Mouse (Mus musculus) left cerebral cortex, postnatal 25 days (tissue): ENCODE measurements around the gene Iffo1. TPM values are rescaled to one million over a fixed set of nuclear protein-coding genes. Genes with fewer than 3 reads are reported as not detected.

ENCODE experiments used
- DNase-seq, 2 experiments: peaks; one replicate each; pipeline ENCODE4 v3.0.0; 2022; ENCODE audit warnings: low spot score in 2 of 2, mixed read lengths in 1 of 2
- intact Hi-C: fragments of 180-260 bp; cut with DNase I; formaldehyde crosslinking; loops from one replicate; pipeline ENCODE4 v1.15.1; 2025
- total RNA-seq, 2 experiments: library from RNA; stranded (reverse); gene quantifications; 2 replicates each; pipeline ENCODE4 v1.2.3; 2021

Gene Iffo1
- total RNA-seq = 10 to 100 TPM; 52.7 to 63.0 TPM

DNA sequence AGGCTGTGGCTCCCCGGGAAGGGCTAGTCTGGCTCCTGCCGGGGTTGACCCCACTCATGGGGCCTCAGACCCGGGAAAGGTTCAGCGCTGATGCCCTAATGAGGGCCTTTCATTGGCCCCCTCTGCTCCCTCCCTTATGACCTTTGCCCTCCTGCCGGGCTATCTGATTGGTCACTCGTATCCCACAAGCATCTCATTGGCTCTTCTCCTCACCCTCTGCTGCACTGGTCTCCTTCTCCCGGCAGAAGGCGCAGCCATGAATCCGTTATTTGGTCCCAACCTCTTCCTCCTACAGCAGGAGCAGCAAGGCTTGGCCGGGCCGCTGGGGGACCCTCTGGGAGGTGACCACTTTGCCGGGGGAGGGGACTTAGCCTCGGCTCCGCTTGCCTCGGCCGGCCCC lies at the start of gene Iffo1:
Gene Iffo1 (plus strand): TSS at position 241 of the 400 bp plus-strand sequence.
- intact Hi-C loops = loop anchor here (5.0 kb wide), 2 partner anchors 72 to 127 kb away; partner anchors contain the start of gene Vamp1
- DNase-seq = peak; percentile 92 to 97

DNA sequence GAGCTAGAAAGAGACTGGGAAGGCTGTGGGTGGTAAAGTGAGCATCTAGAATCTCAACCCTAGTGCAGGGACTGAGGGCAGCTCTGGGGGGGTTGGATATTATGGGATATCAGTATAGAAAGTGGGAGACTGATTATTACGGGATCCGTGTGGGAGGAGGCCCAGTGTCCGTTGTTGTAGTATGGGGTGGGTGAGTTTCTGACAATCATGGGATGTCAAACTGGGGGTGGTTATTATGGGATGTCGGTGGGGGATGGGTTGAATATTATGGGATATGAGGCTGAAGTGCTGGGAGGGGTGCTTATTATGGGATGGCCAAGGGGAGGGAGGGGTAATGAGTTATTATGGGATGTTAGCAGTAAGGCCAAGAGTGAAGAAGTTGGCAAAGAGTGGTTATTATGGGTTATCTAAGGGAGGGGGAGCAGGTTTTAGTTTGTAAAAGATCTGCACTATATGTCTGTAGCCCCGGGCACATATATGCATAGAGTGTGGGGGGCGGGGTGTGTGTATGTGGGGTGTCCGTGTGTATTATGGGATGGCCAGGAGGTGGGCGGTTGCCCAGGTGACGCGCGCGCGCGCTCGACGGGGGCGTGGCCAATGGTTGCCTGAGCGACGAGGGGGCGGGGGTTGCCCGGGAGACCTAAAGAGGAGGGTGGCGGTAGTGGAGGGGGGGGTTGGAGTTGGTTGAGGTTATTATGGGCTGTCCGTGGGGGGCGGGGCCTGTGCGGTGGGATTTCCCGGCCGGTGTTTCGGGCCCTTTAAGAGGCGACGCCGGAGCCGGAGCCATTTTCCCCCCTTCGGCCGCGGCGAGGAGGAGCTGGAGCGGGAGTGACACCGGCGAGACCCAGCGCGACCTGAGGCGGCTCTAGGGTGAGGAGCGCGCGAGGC lies 49.4 kb upstream of the Iffo1 start, which contains the start of gene Chd4:
Gene Chd4 (plus strand): TSS at position 591 of the 888 bp plus-strand sequence.
- peak; percentile 92 to 96 for DNase-seq
- intact Hi-C loops = loop anchor here (5.0 kb wide), 1 partner anchor 178 kb away; no protein-coding TSS in a partner anchor

DNA sequence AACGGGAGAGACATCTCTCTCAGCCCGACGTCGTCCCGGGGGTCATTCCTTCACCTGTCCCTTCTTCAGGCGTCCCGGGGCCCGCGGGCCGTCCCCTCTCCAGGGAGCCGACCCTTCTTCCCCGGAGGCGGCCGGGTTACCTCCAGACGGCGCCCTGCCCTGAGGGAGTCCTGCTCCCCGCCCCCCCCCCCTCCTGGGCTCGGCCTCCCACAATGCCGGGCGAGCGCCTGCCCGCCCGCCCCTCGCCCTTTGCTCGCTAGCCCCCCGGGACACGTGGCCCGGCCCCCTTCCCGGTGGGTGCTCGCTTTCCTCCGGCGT lies 48.8 kb upstream of the Iffo1 start:
- intact Hi-C loops = loop anchor here (5.0 kb wide), 1 partner anchor 179 kb away; no protein-coding TSS in a partner anchor
- DNase-seq = no peak

DNA sequence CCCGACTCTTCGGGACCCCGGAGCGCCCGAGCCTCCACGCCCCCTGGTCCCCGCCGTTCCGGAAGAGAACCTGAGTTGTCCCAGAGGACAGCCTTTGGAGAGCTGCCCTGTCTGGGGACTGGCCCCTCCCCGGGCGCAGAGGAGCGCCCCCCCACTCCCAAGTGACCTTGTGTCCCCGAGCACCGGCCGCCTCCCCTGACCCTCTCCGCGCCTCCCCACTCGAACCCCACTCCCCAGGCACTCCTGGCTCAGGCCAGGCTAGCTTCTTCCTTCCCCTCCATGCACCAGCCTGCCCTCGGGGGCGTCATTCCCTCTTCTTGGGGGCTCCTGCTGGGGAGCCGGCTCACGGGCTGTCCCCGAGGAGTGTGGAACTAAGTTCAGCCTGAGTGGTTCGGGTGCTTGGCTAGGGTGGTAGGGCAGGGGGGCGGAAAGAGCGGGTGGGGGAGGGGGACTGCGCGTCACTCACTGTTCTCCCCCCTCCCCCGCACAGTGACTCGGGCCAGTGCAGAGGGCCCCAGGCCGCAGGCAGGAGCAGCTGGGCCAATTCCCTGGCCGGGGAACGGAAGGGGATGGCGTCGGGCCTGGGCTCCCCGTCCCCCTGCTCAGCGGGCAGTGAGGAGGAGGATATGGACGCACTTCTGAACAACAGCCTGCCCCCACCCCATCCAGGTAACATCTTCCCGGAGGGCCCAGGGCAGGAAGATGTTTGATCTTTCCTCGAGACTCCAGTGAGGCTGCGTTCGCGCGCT lies 48.3 kb upstream of the Iffo1 start:
- intact Hi-C loops = loop anchor here (5.0 kb wide), 1 partner anchor 179 kb away; no protein-coding TSS in a partner anchor
- DNase-seq = peak; percentile 35 to 40

DNA sequence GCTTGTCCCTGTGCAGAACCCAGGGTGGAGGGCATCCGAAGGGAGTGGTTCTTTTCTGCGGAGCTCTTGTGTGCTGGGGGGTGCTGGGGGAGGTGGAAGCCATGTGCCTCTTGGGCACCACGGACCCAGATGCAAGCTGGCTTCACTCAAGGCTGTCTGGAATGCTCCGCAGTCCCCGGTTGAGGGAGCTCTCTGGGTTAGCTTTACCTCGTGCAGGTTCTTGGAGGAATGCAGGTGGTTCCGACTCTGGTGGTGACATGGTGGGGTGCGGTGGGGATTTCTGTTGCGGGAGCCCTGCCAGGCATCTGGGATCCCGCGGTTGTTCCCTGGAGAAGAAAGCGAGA lies 47.7 kb upstream of the Iffo1 start:
- DNase-seq = peak in 1 of 2 experiments; percentile 64
- intact Hi-C loops = loop anchor here (5.0 kb wide), 1 partner anchor 180 kb away; no protein-coding TSS in a partner anchor

DNA sequence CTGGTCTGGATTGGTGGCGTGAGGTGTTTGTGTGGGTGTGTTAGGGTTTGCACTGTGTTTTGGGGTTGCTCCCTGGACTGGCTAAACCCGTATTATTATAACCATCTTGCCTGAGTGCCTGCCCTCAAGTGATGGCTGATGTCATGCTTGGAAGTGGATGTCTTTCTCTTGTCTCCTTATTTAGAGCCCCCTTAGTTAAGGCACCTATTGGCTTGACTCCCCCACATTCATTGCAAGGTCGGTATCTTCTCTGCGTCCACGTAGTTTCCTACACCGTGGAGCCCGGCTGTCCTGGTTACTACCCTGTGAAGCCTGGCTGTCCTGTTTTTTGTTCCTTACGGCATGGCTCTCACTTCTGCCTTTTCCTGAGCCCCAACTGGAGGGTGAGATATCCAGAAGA lies 47.1 kb upstream of the Iffo1 start:
- DNase-seq = no peak
- intact Hi-C loops = loop anchor here (5.0 kb wide), 1 partner anchor 181 kb away; no protein-coding TSS in a partner anchor

DNA sequence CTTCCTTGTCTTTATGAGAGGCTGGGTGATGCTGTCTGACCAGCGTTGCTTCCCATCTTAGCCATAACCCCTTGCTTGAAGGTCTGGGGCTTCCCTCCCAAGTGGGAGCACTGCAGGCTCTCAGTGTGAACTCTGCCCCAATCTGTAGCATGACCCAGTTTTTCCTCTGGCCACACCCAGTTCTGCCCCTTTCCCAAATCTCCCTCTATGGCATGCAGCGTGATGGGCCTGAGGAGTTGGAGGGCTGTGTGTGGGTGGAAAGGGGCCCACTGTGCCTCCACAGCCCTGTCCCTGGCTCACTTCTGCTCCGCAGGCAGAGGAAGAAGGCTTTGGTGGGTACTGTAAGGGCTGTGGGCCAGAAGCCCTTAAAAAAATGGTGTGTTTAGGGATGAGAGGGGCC lies 46.5 kb upstream of the Iffo1 start:
- DNase-seq = no peak
- intact Hi-C loops = loop anchor here (5.0 kb wide), 1 partner anchor 181 kb away; no protein-coding TSS in a partner anchor

DNA sequence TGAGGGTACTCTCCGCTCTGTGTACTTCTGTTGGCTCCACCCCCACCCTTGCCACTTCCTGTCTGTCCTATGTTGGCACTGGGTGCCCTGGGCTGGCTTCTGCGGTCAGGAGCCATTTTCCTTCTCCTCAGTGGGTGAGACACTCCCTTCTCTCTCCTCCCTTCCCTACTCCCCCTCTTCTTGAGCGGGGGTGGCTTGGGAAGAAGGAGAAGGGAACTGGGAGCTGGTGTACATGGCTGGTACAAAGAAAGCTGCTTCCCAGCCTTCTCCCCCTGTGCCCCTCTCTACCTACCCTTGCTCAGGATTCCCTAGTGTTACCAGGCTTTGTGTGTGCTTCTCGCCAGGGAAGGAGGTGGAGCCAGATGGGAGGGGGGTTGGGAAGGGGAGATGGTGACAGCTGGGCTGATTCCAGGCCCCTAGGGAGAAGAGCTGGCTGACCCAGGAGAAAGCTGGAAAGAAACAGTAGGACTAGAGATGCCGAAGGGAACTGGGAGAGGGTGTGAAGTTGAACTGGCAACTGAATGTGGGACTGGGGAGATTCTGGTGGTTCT lies 45.5 kb upstream of the Iffo1 start:
- DNase-seq = peak in 1 of 2 experiments; percentile 33
- intact Hi-C loops = loop anchor here (5.0 kb wide), 1 partner anchor 182 kb away; no protein-coding TSS in a partner anchor

DNA sequence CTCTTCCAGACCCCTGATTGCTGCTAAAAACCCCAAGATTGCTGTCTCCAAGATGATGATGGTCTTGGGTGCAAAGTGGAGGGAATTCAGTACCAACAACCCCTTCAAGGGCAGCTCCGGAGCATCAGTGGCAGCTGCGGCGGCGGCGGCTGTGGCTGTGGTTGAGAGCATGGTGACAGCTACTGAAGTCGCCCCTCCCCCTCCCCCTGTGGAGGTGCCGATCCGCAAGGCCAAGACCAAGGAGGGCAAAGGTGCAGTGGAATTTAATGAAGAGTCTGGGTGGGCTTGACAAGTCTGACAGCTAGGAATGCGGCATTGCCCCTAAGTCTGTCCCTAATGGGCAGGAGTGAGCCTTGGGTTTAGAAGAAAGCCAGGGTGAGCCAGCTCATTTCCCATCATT lies 43.6 kb upstream of the Iffo1 start:
- DNase-seq = no peak
- intact Hi-C loops = no loop called here

DNA sequence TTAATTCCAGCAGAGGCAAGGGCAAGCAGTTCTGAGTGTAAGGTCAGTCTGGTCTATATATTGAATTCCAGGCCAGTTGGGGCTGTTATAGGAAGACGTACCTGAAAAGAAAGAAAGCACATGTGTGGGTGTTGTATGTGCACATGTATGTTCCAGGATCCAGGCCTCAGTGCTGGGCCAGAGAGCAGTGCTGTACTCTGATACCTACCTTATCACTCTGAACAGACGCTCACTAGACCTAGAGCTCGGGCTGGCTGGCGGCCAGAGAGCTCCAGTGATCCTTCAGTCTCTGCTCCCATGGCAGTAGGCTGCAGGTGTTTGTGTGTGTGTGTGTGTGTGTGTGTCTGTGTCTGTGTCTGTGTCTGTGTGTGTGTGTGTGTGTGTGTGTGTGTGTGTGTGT lies 40.8 kb upstream of the Iffo1 start:
- intact Hi-C loops = no loop called here
- no peak for DNase-seq

DNA sequence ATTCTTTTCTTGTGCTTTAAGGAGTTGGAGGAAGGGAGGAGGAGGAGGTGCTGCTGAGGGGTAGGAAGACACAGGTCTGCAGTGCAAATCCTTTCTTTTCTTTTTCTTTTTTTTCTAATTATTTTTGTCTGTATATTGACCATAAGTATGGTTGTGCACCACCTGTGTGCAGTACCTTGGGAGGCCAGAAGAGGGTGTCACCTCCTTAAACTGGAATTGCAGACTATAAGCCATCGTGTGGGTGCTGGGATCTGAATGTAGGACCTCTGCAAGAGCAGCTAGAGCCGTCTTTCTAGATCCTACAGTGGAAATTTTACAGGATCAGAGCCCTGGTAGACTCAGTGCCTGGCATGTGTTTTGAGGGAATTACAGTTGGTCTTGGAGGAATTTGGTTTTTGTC lies 37.3 kb upstream of the Iffo1 start:
- no peak for DNase-seq
- intact Hi-C loops = no loop called here

DNA sequence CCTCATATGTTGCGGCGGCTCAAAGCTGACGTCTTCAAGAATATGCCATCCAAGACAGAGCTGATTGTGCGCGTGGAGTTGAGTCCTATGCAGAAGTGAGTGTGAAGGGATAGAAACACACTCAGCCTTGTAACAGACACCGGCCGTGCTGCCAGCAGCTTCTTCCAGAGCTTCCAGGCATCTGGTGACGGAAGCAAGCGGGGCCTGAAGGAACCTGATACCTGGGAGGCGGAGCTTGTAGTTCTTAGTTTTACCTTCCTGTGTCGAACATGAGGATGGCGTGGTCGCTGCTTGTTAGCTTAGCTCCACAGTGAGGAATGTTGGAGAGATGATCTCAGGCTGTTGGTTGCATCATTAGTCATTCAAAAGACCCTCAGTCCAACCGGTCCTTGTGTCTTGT lies 35.7 kb upstream of the Iffo1 start:
- intact Hi-C loops = no loop called here
- no peak for DNase-seq

DNA sequence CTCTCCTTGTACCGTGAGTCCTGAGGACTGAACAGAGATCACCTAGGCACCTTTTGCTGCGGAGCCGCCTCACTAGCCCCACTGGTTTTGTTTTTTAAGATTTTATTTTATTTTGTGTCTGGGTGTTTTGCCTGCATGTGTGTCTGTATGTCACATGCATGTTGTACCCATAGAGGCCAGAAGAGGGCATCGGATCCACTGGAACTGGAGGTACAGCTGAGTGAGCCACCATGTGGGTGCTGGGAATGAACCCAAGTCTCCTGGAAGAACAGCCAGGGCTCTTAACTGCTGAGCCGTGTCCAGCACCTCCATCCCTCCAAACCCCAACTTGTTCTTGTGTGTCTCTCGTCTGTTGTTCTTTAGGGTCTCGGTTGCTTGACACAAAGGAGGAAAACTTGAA lies 34.1 kb upstream of the Iffo1 start:
- intact Hi-C loops = no loop called here
- peak in 1 of 2 experiments; percentile 55 for DNase-seq

DNA sequence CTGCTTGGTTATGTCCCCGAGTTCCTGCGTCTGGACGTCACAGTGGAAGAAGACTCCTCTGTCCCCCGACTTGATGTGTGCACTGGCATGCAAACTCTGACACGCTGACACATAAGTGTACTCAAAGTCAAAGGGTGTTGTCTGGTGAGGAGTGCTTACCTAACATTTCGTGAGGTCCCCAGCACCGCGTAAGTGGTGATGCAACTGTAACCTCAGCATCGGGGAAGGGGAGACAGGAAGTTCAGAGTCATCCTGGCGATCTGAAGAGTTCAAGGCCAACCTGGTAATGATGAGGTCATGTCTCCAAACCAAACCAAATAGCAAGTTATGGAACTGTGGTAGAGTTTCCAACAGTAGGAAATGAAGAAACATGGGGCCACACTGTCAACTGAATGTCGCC lies 32.5 kb upstream of the Iffo1 start:
- DNase-seq = no peak
- intact Hi-C loops = loop anchor here (2.0 kb wide), 1 partner anchor 16 kb away; no protein-coding TSS in a partner anchor

DNA sequence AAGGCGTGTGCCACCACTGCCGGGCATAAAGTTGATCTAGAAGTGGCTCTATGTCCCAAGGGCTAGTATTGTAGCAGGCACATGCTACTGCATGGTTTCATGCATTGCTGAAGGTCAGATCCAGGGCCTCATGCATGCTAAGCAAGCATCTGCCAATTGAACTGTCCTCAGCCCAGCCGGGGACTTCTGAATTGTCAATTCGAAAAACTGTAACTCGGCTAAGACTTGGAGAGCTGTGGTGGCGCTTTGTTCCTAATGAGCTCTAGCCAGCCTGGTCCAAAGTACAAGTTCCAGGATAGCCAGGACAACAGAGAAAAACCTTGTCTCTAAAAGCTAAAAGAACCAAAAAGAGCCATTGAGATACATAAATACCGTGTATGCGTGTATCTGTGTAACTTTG lies 25.7 kb upstream of the Iffo1 start:
- DNase-seq = no peak
- intact Hi-C loops = no loop called here

DNA sequence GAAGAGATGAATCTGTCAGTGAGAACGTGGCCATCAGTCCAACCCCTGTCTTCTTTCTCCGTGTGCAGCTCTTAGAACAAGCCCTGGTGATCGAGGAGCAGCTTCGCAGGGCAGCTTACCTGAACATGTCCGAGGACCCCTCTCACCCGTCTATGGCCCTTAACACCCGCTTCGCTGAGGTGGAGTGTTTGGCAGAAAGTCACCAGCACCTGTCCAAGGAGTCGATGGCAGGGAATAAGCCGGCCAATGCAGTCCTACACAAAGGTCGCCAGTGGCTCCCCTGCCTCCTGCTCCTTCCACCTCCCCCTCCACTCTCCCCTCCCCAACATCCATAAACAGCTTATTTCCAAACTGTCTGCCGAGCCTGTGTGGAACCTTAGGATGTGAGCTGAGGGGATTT lies 16.3 kb upstream of the Iffo1 start:
- DNase-seq = no peak
- intact Hi-C loops = loop anchor here (2.0 kb wide), 1 partner anchor 16 kb away; no protein-coding TSS in a partner anchor

DNA sequence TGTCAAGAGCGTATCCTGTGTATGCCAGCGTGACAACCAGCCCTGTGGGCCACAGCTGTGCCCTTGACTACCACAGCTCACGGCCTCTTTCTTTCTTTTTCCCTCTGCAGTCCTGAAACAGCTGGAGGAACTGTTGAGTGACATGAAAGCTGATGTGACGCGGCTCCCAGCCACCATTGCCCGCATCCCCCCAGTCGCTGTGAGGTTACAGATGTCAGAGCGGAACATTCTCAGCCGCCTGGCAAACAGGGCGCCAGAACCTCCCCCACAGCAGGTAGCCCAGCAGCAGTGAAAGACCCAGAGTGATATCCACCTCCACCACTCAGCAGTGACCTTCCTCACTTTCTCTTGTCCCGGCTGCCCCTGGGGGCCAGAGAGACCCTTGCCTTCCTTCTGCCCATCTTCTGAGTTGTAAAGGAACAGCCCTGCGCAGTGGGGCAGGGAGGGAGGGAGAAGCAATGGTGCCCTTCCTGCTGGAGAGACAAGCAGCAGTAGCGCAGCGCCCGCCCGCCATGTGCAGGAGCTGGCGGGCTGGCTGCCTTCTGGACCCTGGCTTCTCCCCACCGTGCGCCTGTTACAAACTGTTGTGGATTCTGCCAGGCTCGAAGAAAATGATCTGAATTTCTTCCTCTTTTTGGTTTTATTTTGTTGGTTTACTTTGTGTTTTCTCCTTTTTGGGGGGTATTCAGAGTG lies 15.2 kb upstream of the Iffo1 start:
- intact Hi-C loops = loop anchor here (2.0 kb wide), 1 partner anchor 17 kb away; no protein-coding TSS in a partner anchor
- DNase-seq = no peak

DNA sequence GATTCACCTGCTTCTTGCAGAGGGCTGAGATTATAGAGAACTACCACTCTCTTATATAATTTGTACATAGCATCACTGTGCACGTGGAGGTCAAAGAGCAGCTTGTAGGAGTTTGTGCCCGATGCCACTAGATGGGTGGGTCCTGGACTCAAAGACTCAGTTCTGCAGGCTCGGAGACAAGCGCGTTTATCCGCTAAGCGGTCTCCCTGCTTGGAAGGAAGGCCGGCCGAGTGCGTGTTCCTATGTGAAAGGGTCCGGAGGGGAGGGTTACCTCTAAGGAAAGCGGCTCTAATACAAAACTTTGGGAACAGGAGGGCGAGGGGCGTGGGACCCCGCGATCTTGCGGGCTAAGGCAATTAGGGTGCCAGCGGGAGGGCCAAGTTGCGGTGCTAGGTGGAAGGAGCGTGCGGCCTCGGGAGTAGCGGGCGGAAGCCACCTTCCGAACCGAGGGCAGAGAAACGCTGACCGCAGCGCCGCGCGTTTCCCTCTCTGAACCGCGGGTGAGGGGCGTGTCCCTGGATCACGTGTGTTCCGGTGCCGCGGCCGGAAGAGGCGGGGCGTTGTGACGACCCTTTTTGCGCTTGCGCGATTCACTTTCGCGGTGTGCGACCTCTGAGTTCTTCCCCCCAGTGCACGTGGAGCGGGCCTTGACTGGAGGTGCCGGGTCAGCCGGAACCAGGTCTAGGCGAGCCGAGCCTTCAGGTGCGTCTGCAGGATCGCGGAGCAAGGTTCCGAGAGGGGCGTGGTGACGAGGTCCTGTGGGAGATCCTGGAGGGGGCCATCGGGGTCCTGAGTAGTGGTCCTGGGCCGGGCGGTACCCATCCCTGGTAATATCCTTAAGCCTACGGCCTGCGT lies 13.5 kb upstream of the Iffo1 start, which contains the start of gene Nop2:
Gene Nop2 (plus strand): TSS at position 608 of the 855 bp plus-strand sequence.
- peak; percentile 78 to 85 for DNase-seq
- intact Hi-C loops = no loop called here
